Comparison of ENCODE assay signal across 8 mouse cellular contexts in the genomic region with DNA sequence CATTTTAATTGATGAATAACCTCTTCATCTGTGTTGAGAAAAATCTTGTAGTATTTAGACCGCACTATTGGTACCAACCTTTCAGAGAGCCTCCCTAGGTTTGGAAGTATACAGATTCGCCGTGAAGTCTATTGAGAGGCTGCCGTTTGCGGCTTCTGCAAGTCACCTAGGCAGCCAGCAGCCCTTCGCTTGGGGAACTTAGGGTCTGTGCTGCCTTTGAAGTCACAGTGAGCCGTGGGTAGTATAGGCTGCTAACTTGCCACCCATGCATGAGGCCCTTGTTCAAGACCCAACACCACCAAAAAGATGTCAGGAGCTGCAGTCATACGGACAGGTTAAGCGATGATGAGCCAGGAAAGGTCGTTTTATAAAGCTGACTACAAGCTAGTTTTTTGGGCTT. TPM values are rescaled to one million over a fixed set of nuclear protein-coding genes. Genes with fewer than 3 reads are reported as not detected.
A peak's percentile ranks its signal among the peaks of the same experiment; 100 is the strongest.
DNase-seq lines count a peak whose midpoint lies in the region; ATAC-seq and TF ChIP-seq lines count a peak whose summit lies in the region.

No protein-coding gene starts in this region.

- no peak for TF ChIP-seq CTCF in cerebellum, adult 2 months (IDR thresholded peaks at IDR 0.05; ENCODE audit: borderline replicate concordance, insufficient read depth, low read depth, low read length)

- H3K27ac ChIP-seq in cerebellum, adult 2 months (ENCODE audit: insufficient read depth, low read length), result no peak overlapping the region; the same call in 1 of the 2 replicates
- no peak overlapping the region for H3K27ac ChIP-seq in lung, embryonic 16.5 days (ENCODE audit: low read length)
- no peak overlapping the region for H3K27ac ChIP-seq in liver, embryonic 13.5 days

- H3K9me3 ChIP-seq in lung, embryonic 16.5 days (ENCODE audit: control insufficient read depth, low read length), result no peaks in the 10 kb centered on the region
- H3K9me3 ChIP-seq in liver, embryonic 13.5 days (replicated peaks), result no peaks in the 10 kb centered on the region

- 62% methylated on average over 10 of the region's 10 CpGs for WGBS in cerebellum, adult 2 months
- 80% methylated on average over 10 of the region's 10 CpGs for WGBS in lung, embryonic 16.5 days
- 76% methylated on average over 10 of the region's 10 CpGs for WGBS in liver, embryonic 13.5 days (ENCODE audit: insufficient replicate concordance)

- H3K36me3 ChIP-seq in lung, embryonic 16.5 days (ENCODE audit: control insufficient read depth, insufficient read depth, low read length), result 0 out of 2 replicates have a peak, but pooled peaks cover 3% of the 10 kb centered on the region
- peaks cover 14% of the 10 kb centered on the region for H3K36me3 ChIP-seq in liver, embryonic 13.5 days

- peak overlapping the region; percentile 98; the same call in 1 of the 2 replicates for H3K4me2 ChIP-seq in lung, embryonic 16.5 days (ENCODE audit: low read depth, low read length)
- peak overlapping the region; percentile 100 for H3K4me2 ChIP-seq in liver, embryonic 13.5 days

- DNase-seq in cerebellum, adult 2 months, result no peak
- no peak for DNase-seq in cerebellum, postnatal 25 days
- no peak for DNase-seq in lung, postnatal 25 days (ENCODE audit: low spot score)
- DNase-seq in liver, embryonic 13.5 days, result no peak
- DNase-seq in thymus, postnatal 14 days, result peak; percentile 63
- no peak for DNase-seq in layer of hippocampus, postnatal 10 days (ENCODE audit: low spot score in 2 of 2)
- no peak for DNase-seq in retina, postnatal 1 day

- peak overlapping the region; percentile 28 for H3K4me3 ChIP-seq in cerebellum, adult 2 months (replicated peaks; ENCODE audit: insufficient read depth, low read depth, low read length)
- H3K4me3 ChIP-seq in lung, embryonic 16.5 days (ENCODE audit: low read length), result no peak overlapping the region; the same call in 1 of the 2 replicates
- peak overlapping the region; percentile 97 for H3K4me3 ChIP-seq in liver, embryonic 13.5 days (replicated peaks)

- H3K4me1 ChIP-seq in cerebellum, adult 2 months (ENCODE audit: control insufficient read depth, insufficient read depth, low read length), result peaks cover 14% of the 10 kb centered on the region
- H3K4me1 ChIP-seq in lung, embryonic 16.5 days (replicated peaks; ENCODE audit: control insufficient read depth, insufficient read depth, low read length), result peaks cover 20% of the 10 kb centered on the region
- H3K4me1 ChIP-seq in liver, embryonic 13.5 days (replicated peaks), result peaks cover 67% of the 10 kb centered on the region

- no peaks in the 10 kb centered on the region for H3K27me3 ChIP-seq in cerebellum, adult 2 months (ENCODE audit: control insufficient read depth, insufficient read depth, low read length)
- no peaks in the 10 kb centered on the region for H3K27me3 ChIP-seq in lung, embryonic 16.5 days (ENCODE audit: control insufficient read depth, insufficient read depth, low read depth, low read length)
- peaks cover 13% of the 10 kb centered on the region for H3K27me3 ChIP-seq in liver, embryonic 13.5 days

- no peak for ATAC-seq in lung, embryonic 16.5 days (ENCODE audit: low read depth)
- no peak for ATAC-seq in liver, embryonic 13.5 days (ENCODE audit: low read depth)

- TF ChIP-seq POLR2A in cerebellum, adult 2 months (IDR thresholded peaks at IDR 0.05; ENCODE audit: borderline replicate concordance, insufficient read depth, low read length), result no peak

- H3K9ac ChIP-seq in lung, embryonic 16.5 days (ENCODE audit: low read length), result no peak overlapping the region
- peak overlapping the region; percentile 91 for H3K9ac ChIP-seq in liver, embryonic 13.5 days

RNA-seq across cellular contexts. Expression of gene Pptc7, which starts 2.0 kb away (rescaled TPM):
- polyA plus RNA-seq in cerebellum, adult 2 months (2012; rRNA removed), result 46.4 and 48.4 TPM in 2 replicates
- polyA plus RNA-seq in lung, embryonic 16.5 days (2015; fragmentation: Nextera tagmentation; extraction: Ambion mirVana), result 8.6 and 8.9 TPM in 2 replicates
- 3.4 and 3.5 TPM in 2 replicates for polyA plus RNA-seq in liver, embryonic 13.5 days (2015; fragmentation: Nextera tagmentation; extraction: Ambion mirVana)
- 10 to 100 TPM; 26.1 to 27.3 TPM for total RNA-seq in layer of hippocampus, postnatal 10 days (2021)

RNA-seq across cellular contexts. Expression of gene Tctn1, which starts 21.9 kb away (rescaled TPM):
- polyA plus RNA-seq in cerebellum, adult 2 months (2012; rRNA removed), result 28.6 and 29.2 TPM in 2 replicates
- polyA plus RNA-seq in lung, embryonic 16.5 days (2015; fragmentation: Nextera tagmentation; extraction: Ambion mirVana), result 6.5 and 7.4 TPM in 2 replicates
- 0.68 and 1.1 TPM in 2 replicates for polyA plus RNA-seq in liver, embryonic 13.5 days (2015; fragmentation: Nextera tagmentation; extraction: Ambion mirVana)
- total RNA-seq in layer of hippocampus, postnatal 10 days (2021), result 10 to 100 TPM; 15.0 to 17.3 TPM
